Comparison of ENCODE assay signal across 8 mouse cellular contexts in the genomic region with DNA sequence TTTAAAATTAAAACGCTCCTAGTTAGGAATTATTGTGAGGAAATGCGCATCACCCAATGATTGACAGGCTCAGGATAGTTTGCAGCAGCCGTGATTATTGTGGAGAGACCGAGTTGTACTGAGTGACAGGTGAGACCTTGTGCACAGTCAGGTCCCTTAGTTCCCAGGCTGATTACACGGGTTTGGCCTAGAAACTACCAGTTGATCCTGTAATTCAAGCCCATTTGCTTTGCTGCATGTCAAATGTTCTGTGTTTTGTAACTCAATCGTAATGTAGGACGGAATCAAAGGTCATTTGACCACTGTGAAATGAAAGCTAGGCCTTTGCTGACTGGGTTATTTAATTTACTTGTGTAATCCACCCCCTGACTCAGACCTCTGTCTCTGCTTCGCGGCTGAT. TPM values are rescaled to one million over a fixed set of nuclear protein-coding genes. Genes with fewer than 3 reads are reported as not detected.
DNase-seq lines count a peak whose midpoint lies in the region; ATAC-seq and TF ChIP-seq lines count a peak whose summit lies in the region.

No protein-coding gene starts in this region.

- no peaks in the 10 kb centered on the region for H3K9me3 ChIP-seq in embryonic facial prominence, embryonic 13.5 days
- H3K9me3 ChIP-seq in hindbrain, postnatal 0 days (ENCODE audit: low read length), result no peaks in the 10 kb centered on the region
- no peaks in the 10 kb centered on the region for H3K9me3 ChIP-seq in lung, postnatal 0 days (ENCODE audit: low read length)

- TF ChIP-seq CTCF in hindbrain, postnatal 0 days (IDR thresholded peaks at IDR 0.05; ENCODE audit: low read depth), result no peak
- no peak for TF ChIP-seq CTCF in lung, postnatal 0 days (IDR thresholded peaks at IDR 0.05)

- no peaks in the 10 kb centered on the region for H3K27me3 ChIP-seq in embryonic facial prominence, embryonic 13.5 days
- H3K27me3 ChIP-seq in hindbrain, postnatal 0 days (ENCODE audit: insufficient read depth, low read length), result no peaks in the 10 kb centered on the region
- no peaks in the 10 kb centered on the region for H3K27me3 ChIP-seq in lung, postnatal 0 days (replicated peaks; ENCODE audit: insufficient read depth, low read length)

- 16% methylated on average over 9 of the region's 9 CpGs for WGBS in embryonic facial prominence, embryonic 13.5 days
- WGBS in hindbrain, postnatal 0 days, result 23% methylated on average over 9 of the region's 9 CpGs
- 15% methylated on average over 9 of the region's 9 CpGs for WGBS in lung, postnatal 0 days

- H3K9ac ChIP-seq in embryonic facial prominence, embryonic 13.5 days, result peak overlapping the region; percentile 76
- H3K9ac ChIP-seq in hindbrain, postnatal 0 days (replicated peaks; ENCODE audit: low read length), result peak overlapping the region; percentile 58
- peak overlapping the region; percentile 62 for H3K9ac ChIP-seq in lung, postnatal 0 days (replicated peaks; ENCODE audit: low read depth)

- no peak for TF ChIP-seq EP300 in lung, postnatal 0 days (IDR thresholded peaks at IDR 0.05)

- peaks cover 25% of the 10 kb centered on the region for H3K36me3 ChIP-seq in embryonic facial prominence, embryonic 13.5 days
- H3K36me3 ChIP-seq in hindbrain, postnatal 0 days (ENCODE audit: insufficient read depth, low read length), result no peaks in the 10 kb centered on the region; the same call in 1 of the 2 replicates
- no peaks in the 10 kb centered on the region for H3K36me3 ChIP-seq in lung, postnatal 0 days (ENCODE audit: insufficient read depth, low read length)

- ATAC-seq in embryonic facial prominence, embryonic 13.5 days (ENCODE audit: insufficient number of reproducible peaks, insufficient read depth, low FRiP score, low TSS enrichment, low read depth), result no peak
- ATAC-seq in hindbrain, postnatal 0 days, result peak; percentile 73
- peak; percentile 60 for ATAC-seq in lung, postnatal 0 days

- H3K4me3 ChIP-seq in embryonic facial prominence, embryonic 13.5 days, result peak overlapping the region; percentile 76
- H3K4me3 ChIP-seq in hindbrain, postnatal 0 days (ENCODE audit: low read length), result peak overlapping the region; percentile 82
- H3K4me3 ChIP-seq in lung, postnatal 0 days (ENCODE audit: low read depth, low read length), result peak overlapping the region; percentile 74

- no peak overlapping the region for H3K27ac ChIP-seq in embryonic facial prominence, embryonic 13.5 days
- H3K27ac ChIP-seq in hindbrain, postnatal 0 days, result no peak overlapping the region
- no peak overlapping the region for H3K27ac ChIP-seq in lung, postnatal 0 days (ENCODE audit: low read length)

- peak; percentile 20 to 21 for DNase-seq in heart, adult 9 months (ENCODE audit: low spot score in 2 of 2)
- no peak for DNase-seq in heart, postnatal 25 days (ENCODE audit: low spot score)
- peak; percentile 9 for DNase-seq in ES-CJ7 (ENCODE audit: low read depth, low spot score)
- peak; percentile 8 for DNase-seq in hindbrain, postnatal 0 days (ENCODE audit: low spot score)
- DNase-seq in lung, postnatal 0 days (ENCODE audit: low spot score), result peak; percentile 63
- DNase-seq in right cerebral cortex, postnatal 14 days, result no peak
- DNase-seq in left cerebral cortex, postnatal 14 days (ENCODE audit: low spot score in 2 of 2), result no peak

- H3K4me1 ChIP-seq in embryonic facial prominence, embryonic 13.5 days, result peaks cover 8% of the 10 kb centered on the region
- no peaks in the 10 kb centered on the region for H3K4me1 ChIP-seq in hindbrain, postnatal 0 days (ENCODE audit: insufficient read depth, low read length)
- H3K4me1 ChIP-seq in lung, postnatal 0 days (ENCODE audit: insufficient read depth, low read depth, low read length), result peaks cover 3% of the 10 kb centered on the region; the same call in 1 of the 2 replicates

- peak overlapping the region; percentile 70 for H3K4me2 ChIP-seq in embryonic facial prominence, embryonic 13.5 days
- H3K4me2 ChIP-seq in hindbrain, postnatal 0 days (ENCODE audit: low read depth, low read length), result peak overlapping the region; percentile 95
- peak overlapping the region; percentile 87 for H3K4me2 ChIP-seq in lung, postnatal 0 days (replicated peaks; ENCODE audit: low read depth, low read length)

- intact Hi-C loops in heart, postnatal 25 days (cut with DNase I), result no loop called here
- intact Hi-C loops in left cerebral cortex, postnatal 14 days (cut with DNase I), result no loop called here

RNA-seq across cellular contexts. Expression of a gene that starts 0.5 kb away (rescaled TPM):
- 10 to 100 TPM; 49.6 to 59.8 TPM for total RNA-seq in heart, postnatal 25 days (2021)
- 100 TPM in 2 replicates for polyA plus RNA-seq in embryonic facial prominence, embryonic 13.5 days (2015; fragmentation: Nextera tagmentation; extraction: Ambion mirVana)
- total RNA-seq in hindbrain, postnatal 0 days (2014; rRNA removed), result 31.4 and 47.2 TPM in 2 replicates
- polyA plus RNA-seq in hindbrain, postnatal 0 days (2015; fragmentation: Nextera tagmentation; extraction: Ambion mirVana), result 142 and 147 TPM in 2 replicates
- 99.7 and 108 TPM in 2 replicates for polyA plus RNA-seq in lung, postnatal 0 days (2015; fragmentation: Nextera tagmentation; extraction: Ambion mirVana)
- 10 to 100 TPM; 78.4 to 80.2 TPM for total RNA-seq in left cerebral cortex, postnatal 14 days (2021)

Comparison
In these comparisons a context has a peak if more than half of its experiments do, and no peak if none do; other contexts are left out.
1. DNase-seq: peak in heart, adult 9 months (2 of 2), ES-CJ7 (single experiment), hindbrain, postnatal 0 days (single experiment) and lung, postnatal 0 days (single experiment); none in heart, postnatal 25 days (single experiment), right cerebral cortex, postnatal 14 days (single experiment) and left cerebral cortex, postnatal 14 days (0 of 2).
2. Peak in every context shown above with its lines, with median percentiles within 50 percentile points of each other: H3K4me2 ChIP-seq, H3K4me3 ChIP-seq and H3K9ac ChIP-seq.